Mouse (Mus musculus): ENCODE data around the gene Il15.

GRCm38 (mm10) chr8:82346485-82346884 lies 56.5 kb downstream of the Il15 start:
- TF ChIP-seq POLR2A (IDR thresholded peaks at IDR 0.05; ENCODE audit: extremely low read depth, insufficient read depth, low read length) (no peak), CTCF (IDR thresholded peaks at IDR 0.05; ENCODE audit: extremely low read depth, insufficient read depth, low read length) (no peak)

All from cortical plate, adult 2 months (tissue).